Comparison of ENCODE assay signal across 9 mouse cellular contexts in genomic region chr1:89364547-89365305, GRCm38 (mm10).
A peak's percentile ranks its signal among the peaks of the same experiment; 100 is the strongest.
DNase-seq lines count a peak whose midpoint lies in the region; ATAC-seq and TF ChIP-seq lines count a peak whose summit lies in the region.
"Had no signal": no experiment of that assay in that cellular context is flagged by ENCODE, and none has a peak within 500 bp of the region (broad histone marks: within the 10 kb centered on the region; RNA-seq: fewer than 3 reads in every experiment).

No protein-coding gene starts in this region.

- TF ChIP-seq CTCF in forebrain, postnatal 0 days (IDR thresholded peaks at IDR 0.05; ENCODE audit: low read depth) = no peak; the same call in 1 of the 2 replicates

- H3K9ac ChIP-seq in forebrain, embryonic 14.5 days (ENCODE audit: low read length) = no peak overlapping the region
- H3K9ac ChIP-seq in forebrain, postnatal 0 days = no peak overlapping the region
- H3K9ac ChIP-seq in hindbrain, embryonic 15.5 days = no peak overlapping the region
- no peak overlapping the region for H3K9ac ChIP-seq in midbrain, embryonic 14.5 days (replicated peaks; ENCODE audit: low read length)

- 56% methylated on average over 12 of the region's 12 CpGs for WGBS in forebrain, embryonic 14.5 days
- WGBS in forebrain, postnatal 0 days = 56% methylated on average over 12 of the region's 12 CpGs
- 48% methylated on average over 12 of the region's 12 CpGs for WGBS in hindbrain, embryonic 15.5 days
- WGBS in midbrain, embryonic 14.5 days = 44% methylated on average over 12 of the region's 12 CpGs

- ATAC-seq in forebrain, embryonic 14.5 days = peak; percentile 55
- ATAC-seq in forebrain, postnatal 0 days = no peak
- ATAC-seq in cerebellum, adult (ENCODE audit: insufficient number of reproducible peaks, low FRiP score, low TSS enrichment) = peak; percentile 72; the same call in 1 of the 2 replicates
- peak; percentile 90 for ATAC-seq in hindbrain, embryonic 15.5 days (ENCODE audit: low FRiP score, low read depth)
- ATAC-seq in midbrain, embryonic 14.5 days (ENCODE audit: low FRiP score, low TSS enrichment) = peak; percentile 34; the same call in 1 of the 2 replicates

- DNase-seq in forebrain, embryonic 14.5 days (ENCODE audit: low spot score) = peak; percentile 57
- no peak for DNase-seq in forebrain, postnatal 0 days
- peak; percentile 48 for DNase-seq in midbrain, embryonic 14.5 days
- no peak for DNase-seq in urinary bladder, postnatal 14 days (ENCODE audit: low spot score)
- DNase-seq in lung, postnatal 25 days (ENCODE audit: low spot score) = no peak
- DNase-seq in spleen, postnatal 36 days (ENCODE audit: low spot score in 2 of 2) = no peak
- DNase-seq: thymus, postnatal 36 days had no signal

- 0 out of 2 replicates have a peak, but pooled peaks cover 2% of the 10 kb centered on the region for H3K4me1 ChIP-seq in forebrain, embryonic 14.5 days (ENCODE audit: control insufficient read depth, insufficient read depth, low read length)
- no peaks in the 10 kb centered on the region for H3K4me1 ChIP-seq in forebrain, postnatal 0 days (ENCODE audit: insufficient read depth)
- H3K4me1 ChIP-seq in hindbrain, embryonic 15.5 days (replicated peaks) = peaks cover 7% of the 10 kb centered on the region
- H3K4me1 ChIP-seq in midbrain, embryonic 14.5 days (ENCODE audit: control insufficient read depth, insufficient read depth, low read length) = no peaks in the 10 kb centered on the region

- H3K27ac ChIP-seq in forebrain, embryonic 14.5 days (ENCODE audit: low read depth, low read length) = no peak overlapping the region; the same call in 1 of the 2 replicates
- H3K27ac ChIP-seq in forebrain, postnatal 0 days (ENCODE audit: low read depth, low read length) = no peak overlapping the region
- H3K27ac ChIP-seq in hindbrain, embryonic 15.5 days (replicated peaks) = no peak overlapping the region
- H3K27ac ChIP-seq in midbrain, embryonic 14.5 days (replicated peaks; ENCODE audit: low read depth, low read length) = no peak overlapping the region

- H3K4me3 ChIP-seq in forebrain, embryonic 14.5 days (ENCODE audit: low read depth, low read length) = no peak overlapping the region
- no peak overlapping the region for H3K4me3 ChIP-seq in forebrain, postnatal 0 days (ENCODE audit: low read depth, low read length)
- H3K4me3 ChIP-seq in hindbrain, embryonic 15.5 days = no peak overlapping the region
- no peak overlapping the region for H3K4me3 ChIP-seq in midbrain, embryonic 14.5 days (replicated peaks; ENCODE audit: low read depth, low read length)

- H3K4me2 ChIP-seq in forebrain, embryonic 14.5 days (ENCODE audit: low read length) = no peak overlapping the region
- H3K4me2 ChIP-seq in forebrain, postnatal 0 days (ENCODE audit: low read depth) = no peak overlapping the region
- H3K4me2 ChIP-seq in hindbrain, embryonic 15.5 days = no peak overlapping the region
- H3K4me2 ChIP-seq in midbrain, embryonic 14.5 days (ENCODE audit: low read length) = no peak overlapping the region

- H3K9me3 ChIP-seq in forebrain, embryonic 14.5 days (replicated peaks; ENCODE audit: control insufficient read depth, low read length) = no peaks in the 10 kb centered on the region
- no peaks in the 10 kb centered on the region for H3K9me3 ChIP-seq in forebrain, postnatal 0 days (ENCODE audit: low read length)
- no peaks in the 10 kb centered on the region for H3K9me3 ChIP-seq in hindbrain, embryonic 15.5 days
- H3K9me3 ChIP-seq in midbrain, embryonic 14.5 days (ENCODE audit: control insufficient read depth, low read length) = no peaks in the 10 kb centered on the region

- no peaks in the 10 kb centered on the region for H3K27me3 ChIP-seq in forebrain, embryonic 14.5 days (replicated peaks; ENCODE audit: control insufficient read depth, insufficient read depth, low read length)
- no peaks in the 10 kb centered on the region for H3K27me3 ChIP-seq in forebrain, postnatal 0 days (ENCODE audit: insufficient read depth, low read length)
- H3K27me3 ChIP-seq in hindbrain, embryonic 15.5 days = no peaks in the 10 kb centered on the region
- no peaks in the 10 kb centered on the region for H3K27me3 ChIP-seq in midbrain, embryonic 14.5 days (ENCODE audit: control insufficient read depth, insufficient read depth, low read length)

- no peaks in the 10 kb centered on the region for H3K36me3 ChIP-seq in forebrain, embryonic 14.5 days (ENCODE audit: control insufficient read depth, insufficient read depth, low read length)
- H3K36me3 ChIP-seq in forebrain, postnatal 0 days (ENCODE audit: insufficient read depth) = no peaks in the 10 kb centered on the region
- H3K36me3 ChIP-seq in hindbrain, embryonic 15.5 days = no peaks in the 10 kb centered on the region
- H3K36me3 ChIP-seq in midbrain, embryonic 14.5 days (ENCODE audit: control insufficient read depth, insufficient read depth, low read length) = no peaks in the 10 kb centered on the region

Comparison
In these comparisons a context has a peak if more than half of its experiments do, and no peak if none do; other contexts are left out.
1. DNase-seq: peak in forebrain, embryonic 14.5 days (single experiment) and midbrain, embryonic 14.5 days (single experiment); none in forebrain, postnatal 0 days (single experiment), urinary bladder, postnatal 14 days (single experiment), lung, postnatal 25 days (single experiment) and spleen, postnatal 36 days (0 of 2).